Mouse (Mus musculus) midbrain, embryonic 10.5 days (tissue): ENCODE results near the gene Skap1. TPM values are rescaled to one million over a fixed set of nuclear protein-coding genes. Genes with fewer than 3 reads are reported as not detected.
A peak's percentile ranks its signal among the peaks of the same experiment; 100 is the strongest.

Source experiments
- DNase-seq: peaks from one replicate; pipeline ENCODE4 v3.0.0-alpha.2; 2017; ENCODE audit warnings: low spot score
- H3K27ac ChIP-seq: fragments of 300-500 bp; sonication (generic); replicated peaks from 2 replicates; pipeline ENCODE4 v1.5.1; 2016; ENCODE audit warnings: mild to moderate bottlenecking
- H3K27me3 ChIP-seq: fragments of 300-500 bp; sonication (generic); 2 replicates; pipeline ENCODE4 v1.6.1; 2016; ENCODE audit warnings: low read depth, mild to moderate bottlenecking; ENCODE audit not compliant: poor library complexity, severe bottlenecking
- H3K36me3 ChIP-seq: fragments of 300-500 bp; sonication (generic); 2 replicates; pipeline ENCODE4 v1.6.1; 2016; ENCODE audit warnings: mild to moderate bottlenecking, moderate library complexity
- H3K4me1 ChIP-seq: fragments of 300-500 bp; sonication (generic); 2 replicates; pipeline ENCODE4 v1.6.1; 2016
- H3K4me3 ChIP-seq: fragments of 300-500 bp; sonication (generic); 2 replicates; pipeline ENCODE4 v1.5.1; 2016; ENCODE audit warnings: mild to moderate bottlenecking, moderate library complexity
- H3K9me3 ChIP-seq: fragments of 300-500 bp; sonication (generic); replicated peaks from 2 replicates; pipeline ENCODE4 v1.6.1; 2016; ENCODE audit warnings: mild to moderate bottlenecking
- WGBS: fragments of 180-500 bp; shearing (Covaris S2); methylation state at CpG from one replicate; pipeline ENCODE4 v1.1.7; 2016; 5-methylcytosine and 5-hydroxymethylcytosine counted together
- polyA plus RNA-seq: library from polyadenylated mRNA; unstranded; fragments of >200 nt; fragmentation: Nextera tagmentation; extraction: Ambion mirVana; gene quantifications from 2 replicates; pipeline ENCODE4 v1.2.1, GENCODE M21; 2016

Skap1 gene
- polyA plus RNA-seq, 1 experiment from 2014 or later, result 1.8 TPM

- Histone ChIP-seq H3K27ac (no peak overlapping the region), H3K4me1 (no peaks in the 10 kb centered on the region), H3K9me3 (no peaks in the 10 kb centered on the region), H3K4me3 (no peak overlapping the region), H3K27me3 (no peaks in the 10 kb centered on the region), H3K36me3 (no peaks in the 10 kb centered on the region)
- 93% methylated on average over 1 of the region's 1 CpGs for WGBS
- DNase-seq, result no peak
Measured at GRCm38 (mm10) chr11:96658420-96658819, 194.0 kb downstream of the Skap1 start.

DNA sequence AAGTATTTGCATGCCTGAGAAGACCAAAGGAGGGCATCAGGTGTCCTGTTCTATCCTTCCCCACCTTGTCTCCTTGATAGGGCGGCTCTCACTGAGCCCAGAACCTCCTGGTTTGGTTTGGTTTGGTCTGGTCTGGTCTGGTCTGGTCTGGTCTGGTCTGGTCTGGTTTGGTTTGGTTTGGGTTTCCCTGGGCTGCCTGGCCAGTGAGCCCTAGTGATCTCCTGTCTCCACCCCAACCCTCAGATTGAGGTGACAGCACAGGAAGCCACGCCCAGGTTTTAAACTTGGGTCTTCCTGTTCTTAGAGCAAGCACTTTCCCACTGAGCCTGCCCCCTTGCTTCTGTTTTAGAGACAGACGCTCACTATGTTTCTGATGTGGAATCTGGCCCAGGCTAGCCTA is 202.5 kb downstream of the Skap1 start:
- Histone ChIP-seq H3K27ac (no peak overlapping the region), H3K36me3 (no peaks in the 10 kb centered on the region), H3K4me1 (no peaks in the 10 kb centered on the region), H3K9me3 (no peaks in the 10 kb centered on the region), H3K4me3 (no peak overlapping the region), H3K27me3 (no peaks in the 10 kb centered on the region)
- WGBS, result 78% methylated on average over 3 of the region's 3 CpGs
- DNase-seq, result no peak

GRCm38 (mm10) chr11:96668367-96668766 is 204.0 kb downstream of the Skap1 start:
- no peak overlapping the region for H3K27ac ChIP-seq
- DNase-seq, result no peak
- WGBS, result 79% methylated on average over 7 of the region's 7 CpGs
- H3K9me3 ChIP-seq, result no peaks in the 10 kb centered on the region
- no peak overlapping the region for H3K4me3 ChIP-seq
- H3K27me3 ChIP-seq, result peaks cover 1% of the 10 kb centered on the region; the same call in 1 of the 2 replicates
- H3K36me3 ChIP-seq, result no peaks in the 10 kb centered on the region
- H3K4me1 ChIP-seq, result peaks cover under 1% of the 10 kb centered on the region; the same call in 1 of the 2 replicates

- H3K27me3 ChIP-seq, result peaks cover 6% of the 10 kb centered on the region; the same call in 1 of the 2 replicates
- peak; percentile 70 for DNase-seq
- no peaks in the 10 kb centered on the region for H3K9me3 ChIP-seq
- H3K4me1 ChIP-seq, result peaks cover 12% of the 10 kb centered on the region
- peak overlapping the region; percentile 31 for H3K4me3 ChIP-seq
- H3K27ac ChIP-seq, result peak overlapping the region; percentile 55; the same call in 1 of the 2 replicates
- under 1% methylated on average over 6 of the region's 6 CpGs for WGBS
- H3K36me3 ChIP-seq, result no peaks in the 10 kb centered on the region
Measured at GRCm38 (mm10) chr11:96673792-96674191, 209.4 kb downstream of the Skap1 start.

DNA sequence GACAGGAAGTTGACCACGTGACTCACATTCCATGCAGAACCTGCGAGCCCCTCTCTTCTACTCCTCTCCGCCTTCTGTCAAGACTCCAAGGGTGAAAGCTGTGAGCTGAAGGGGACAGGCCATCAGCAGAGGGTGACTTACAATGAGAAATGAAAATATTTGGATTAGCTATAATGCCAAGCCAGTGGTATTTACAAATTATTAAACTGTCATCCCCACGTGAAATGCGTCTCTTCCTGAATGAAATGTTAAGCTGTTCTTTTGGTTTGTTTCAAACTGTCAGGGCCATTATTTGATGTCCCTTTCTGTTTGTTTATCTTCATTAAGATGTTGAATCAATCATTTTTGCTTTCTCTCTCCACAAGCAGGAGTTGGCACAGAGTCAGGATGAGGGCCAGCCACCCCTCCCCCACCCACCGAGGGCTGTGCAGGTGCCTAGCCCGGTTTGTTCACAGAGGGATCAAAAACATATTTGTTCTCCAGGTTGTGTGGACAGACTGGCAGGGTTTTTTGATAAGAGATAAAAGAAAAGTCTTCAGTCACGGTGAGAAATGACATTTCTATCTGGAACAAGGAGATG is 210.5 kb downstream of the Skap1 start:
- Histone ChIP-seq H3K4me3 (no peak overlapping the region), H3K4me1 (peaks cover 12% of the 10 kb centered on the region), H3K36me3 (no peaks in the 10 kb centered on the region), H3K27ac (no peak overlapping the region), H3K27me3 (peaks cover 6% of the 10 kb centered on the region; the same call in 1 of the 2 replicates), H3K9me3 (no peaks in the 10 kb centered on the region)
- DNase-seq, result no peak
- 79% methylated on average over 8 of the region's 8 CpGs for WGBS

GRCm38 (mm10) chr11:96678026-96678425 is 213.6 kb downstream of the Skap1 start:
- Histone ChIP-seq H3K4me1 (peaks cover 12% of the 10 kb centered on the region), H3K27me3 (peaks cover 6% of the 10 kb centered on the region; the same call in 1 of the 2 replicates), H3K36me3 (no peaks in the 10 kb centered on the region), H3K9me3 (no peaks in the 10 kb centered on the region), H3K4me3 (no peak overlapping the region), H3K27ac (no peak overlapping the region)
- WGBS, result 86% methylated on average over 13 of the region's 13 CpGs
- no peak for DNase-seq

GRCm38 (mm10) chr11:96679026-96679425 is 214.6 kb downstream of the Skap1 start:
- Histone ChIP-seq H3K27ac (no peak overlapping the region), H3K9me3 (no peaks in the 10 kb centered on the region), H3K27me3 (no peaks in the 10 kb centered on the region; the same call in 1 of the 2 replicates), H3K4me1 (peaks cover 7% of the 10 kb centered on the region; the same call in 1 of the 2 replicates), H3K36me3 (no peaks in the 10 kb centered on the region), H3K4me3 (no peak overlapping the region)
- 83% methylated on average over 4 of the region's 4 CpGs for WGBS
- DNase-seq, result no peak

DNA sequence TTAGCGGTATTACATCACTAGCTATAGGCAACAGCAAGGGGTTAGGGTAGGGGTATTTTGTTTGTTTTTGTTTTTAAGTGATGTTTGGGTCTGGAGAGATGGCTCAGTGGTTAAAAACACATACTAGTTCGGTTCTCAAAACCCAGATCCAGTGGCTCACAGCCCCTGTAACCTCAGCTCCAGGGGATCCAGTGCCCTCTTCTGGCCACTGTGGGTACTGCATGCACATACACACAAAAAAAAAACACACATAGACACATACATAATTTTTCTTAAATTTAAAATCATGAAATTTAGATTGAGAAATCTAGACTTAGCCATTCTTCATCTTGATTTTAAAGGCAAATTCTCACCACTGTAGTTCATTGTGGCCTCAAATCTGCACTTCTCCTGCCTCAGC is 221.0 kb downstream of the Skap1 start:
- no peaks in the 10 kb centered on the region for H3K36me3 ChIP-seq
- H3K4me1 ChIP-seq, result no peaks in the 10 kb centered on the region
- no peaks in the 10 kb centered on the region for H3K9me3 ChIP-seq
- no peak overlapping the region for H3K27ac ChIP-seq
- no peak for DNase-seq
- WGBS, result 83% methylated on average over 2 of the region's 2 CpGs
- H3K27me3 ChIP-seq, result no peaks in the 10 kb centered on the region
- no peak overlapping the region for H3K4me3 ChIP-seq

DNA sequence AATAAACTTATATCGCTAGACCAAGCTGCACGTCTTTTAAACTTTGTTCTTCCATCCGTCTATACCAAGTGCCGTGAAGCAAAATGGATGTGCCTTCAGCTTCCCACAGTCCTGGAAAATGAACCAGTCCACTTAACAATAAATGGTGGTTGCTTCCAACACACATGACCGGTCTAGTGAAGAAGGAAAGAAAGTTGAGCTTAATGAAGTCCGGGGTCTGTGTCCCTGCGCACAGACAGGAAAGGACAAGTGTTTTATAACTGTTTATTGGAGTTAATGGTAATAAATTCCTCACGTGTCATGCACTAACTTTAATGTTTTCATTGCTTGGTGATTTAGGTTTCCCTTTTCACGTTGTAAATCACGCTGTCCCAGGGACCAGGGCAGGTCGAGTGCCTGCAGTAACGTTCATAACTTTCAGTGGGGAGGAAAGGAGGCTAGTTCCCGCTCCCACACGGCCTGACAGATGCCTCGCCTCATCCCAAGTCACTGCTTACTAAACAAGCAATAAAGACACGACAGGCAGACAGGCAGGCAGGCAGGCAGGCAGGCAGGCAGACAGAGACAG is 222.4 kb downstream of the Skap1 start:
- WGBS, result 87% methylated on average over 16 of the region's 16 CpGs
- Histone ChIP-seq H3K27me3 (no peaks in the 10 kb centered on the region), H3K36me3 (no peaks in the 10 kb centered on the region), H3K4me1 (no peaks in the 10 kb centered on the region), H3K27ac (no peak overlapping the region), H3K9me3 (no peaks in the 10 kb centered on the region), H3K4me3 (no peak overlapping the region)
- no peak for DNase-seq

DNA sequence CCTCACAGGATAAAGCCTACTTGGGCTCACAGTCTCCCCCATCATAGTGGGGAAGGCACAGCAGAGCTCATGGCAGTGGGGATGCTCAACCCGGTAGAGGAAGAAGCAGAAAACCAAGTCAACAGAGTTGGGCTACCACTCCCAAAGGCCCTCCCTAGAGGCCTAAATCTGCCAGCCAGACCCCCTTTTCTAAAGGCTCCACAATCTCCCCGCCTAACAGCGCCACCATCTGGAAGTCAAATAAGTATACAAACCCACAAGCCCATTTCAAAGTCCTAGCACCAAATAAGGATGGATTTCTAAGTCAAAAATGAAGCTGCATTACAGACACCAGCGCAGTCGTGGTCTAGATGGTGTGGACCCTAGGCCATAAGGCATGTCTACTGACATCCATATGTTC is 227.9 kb downstream of the Skap1 start:
- H3K27ac ChIP-seq, result no peak overlapping the region
- WGBS, result 82% methylated on average over 5 of the region's 5 CpGs
- no peaks in the 10 kb centered on the region for H3K36me3 ChIP-seq
- H3K27me3 ChIP-seq, result no peaks in the 10 kb centered on the region
- H3K4me1 ChIP-seq, result peaks cover 31% of the 10 kb centered on the region
- H3K9me3 ChIP-seq, result no peaks in the 10 kb centered on the region
- DNase-seq, result no peak
- H3K4me3 ChIP-seq, result no peak overlapping the region

GRCm38 (mm10) chr11:96693360-96693759 is 229.0 kb downstream of the Skap1 start:
- Histone ChIP-seq H3K27me3 (no peaks in the 10 kb centered on the region), H3K4me3 (no peak overlapping the region), H3K4me1 (peaks cover 34% of the 10 kb centered on the region), H3K27ac (no peak overlapping the region), H3K9me3 (no peaks in the 10 kb centered on the region), H3K36me3 (no peaks in the 10 kb centered on the region)
- DNase-seq, result no peak
- 90% methylated on average over 11 of the region's 11 CpGs for WGBS

DNA sequence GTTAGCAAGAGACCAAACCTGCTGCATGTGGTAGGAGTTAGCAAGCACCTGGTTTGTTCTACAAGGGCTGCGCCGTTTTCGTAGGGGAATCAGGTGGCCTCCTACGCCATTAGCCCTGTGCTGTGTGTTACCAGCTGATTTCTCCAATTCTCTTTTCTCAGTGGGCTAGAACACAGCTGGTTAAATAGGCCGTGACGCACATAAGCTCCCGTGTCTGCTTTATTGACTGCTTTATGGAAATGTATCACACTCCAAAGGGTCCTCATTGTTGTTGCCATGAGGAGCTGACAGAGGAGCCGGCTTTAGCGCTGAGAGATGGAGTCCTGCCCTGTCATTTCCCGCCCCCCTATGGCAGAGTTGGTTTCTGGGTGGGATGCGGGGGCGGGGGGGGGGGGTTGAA is 230.4 kb downstream of the Skap1 start:
- Histone ChIP-seq H3K4me1 (peaks cover 34% of the 10 kb centered on the region), H3K27ac (0 out of 2 replicates have a peak overlapping the region, but pooled peaks have one; percentile 42), H3K27me3 (no peaks in the 10 kb centered on the region), H3K36me3 (no peaks in the 10 kb centered on the region), H3K4me3 (no peak overlapping the region), H3K9me3 (no peaks in the 10 kb centered on the region)
- 66% methylated on average over 12 of the region's 12 CpGs for WGBS
- DNase-seq, result peak; percentile 25

- Histone ChIP-seq H3K27ac (peak overlapping the region; percentile 55; the same call in 1 of the 2 replicates), H3K36me3 (no peaks in the 10 kb centered on the region), H3K9me3 (no peaks in the 10 kb centered on the region), H3K4me3 (no peak overlapping the region), H3K4me1 (peaks cover 34% of the 10 kb centered on the region), H3K27me3 (no peaks in the 10 kb centered on the region)
- DNase-seq, result no peak
- WGBS, result 53% methylated on average over 15 of the region's 15 CpGs
Measured at GRCm38 (mm10) chr11:96696168-96696727, 231.9 kb downstream of the Skap1 start.
